Mouse (Mus musculus): ENCODE results near the gene Vwa7.
"Not testable (repeated sequence)": the region's sequence is repeated elsewhere in the genome, so short reads cannot be mapped to it uniquely, and the experiment has no call there.

Vwa7 gene

DNA sequence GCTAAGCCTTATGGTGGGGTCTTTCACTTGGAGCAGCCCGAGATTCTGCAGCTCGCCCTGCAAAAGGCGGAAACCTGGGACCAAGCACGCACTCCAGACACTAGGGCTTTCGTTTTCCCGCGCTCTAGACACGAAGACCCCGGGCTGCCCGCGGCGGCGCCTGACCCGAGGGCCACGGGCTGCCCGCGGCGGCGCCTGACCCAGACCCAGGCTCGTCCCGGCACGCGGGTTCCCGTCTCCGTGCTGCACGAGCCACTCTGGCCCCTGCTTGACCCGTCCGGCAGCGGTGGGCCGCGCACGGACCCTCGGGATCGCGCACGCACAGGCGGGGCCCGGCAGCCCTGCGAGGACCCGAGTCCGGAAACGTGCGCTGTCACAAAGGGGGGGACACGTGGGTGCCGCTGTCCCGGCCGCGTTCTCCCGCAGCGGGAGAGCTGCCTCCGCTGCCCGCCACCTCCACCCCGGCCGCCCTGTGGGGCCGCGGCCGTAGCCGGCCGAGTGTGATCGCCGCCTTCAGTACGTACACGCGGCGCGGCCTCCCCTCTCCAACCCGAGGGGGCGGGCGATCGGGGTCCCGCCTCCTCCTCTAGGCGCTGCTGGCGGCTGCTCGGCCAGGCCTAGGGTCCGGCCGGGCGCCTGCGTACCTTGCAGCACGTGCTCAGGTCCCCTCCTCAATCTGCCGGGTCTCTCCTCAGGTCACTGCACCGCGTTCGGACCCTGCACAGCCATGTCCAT lies 15.5 kb upstream of the Vwa7 start, which contains the start of gene Vars:
Gene Vars, plus strand, starts transcription at position 271 of the 735 bp plus-strand sequence.
- peak; percentile 87 to 89 for DNase-seq (ENCODE audit: low spot score in 2 of 2)

DNA sequence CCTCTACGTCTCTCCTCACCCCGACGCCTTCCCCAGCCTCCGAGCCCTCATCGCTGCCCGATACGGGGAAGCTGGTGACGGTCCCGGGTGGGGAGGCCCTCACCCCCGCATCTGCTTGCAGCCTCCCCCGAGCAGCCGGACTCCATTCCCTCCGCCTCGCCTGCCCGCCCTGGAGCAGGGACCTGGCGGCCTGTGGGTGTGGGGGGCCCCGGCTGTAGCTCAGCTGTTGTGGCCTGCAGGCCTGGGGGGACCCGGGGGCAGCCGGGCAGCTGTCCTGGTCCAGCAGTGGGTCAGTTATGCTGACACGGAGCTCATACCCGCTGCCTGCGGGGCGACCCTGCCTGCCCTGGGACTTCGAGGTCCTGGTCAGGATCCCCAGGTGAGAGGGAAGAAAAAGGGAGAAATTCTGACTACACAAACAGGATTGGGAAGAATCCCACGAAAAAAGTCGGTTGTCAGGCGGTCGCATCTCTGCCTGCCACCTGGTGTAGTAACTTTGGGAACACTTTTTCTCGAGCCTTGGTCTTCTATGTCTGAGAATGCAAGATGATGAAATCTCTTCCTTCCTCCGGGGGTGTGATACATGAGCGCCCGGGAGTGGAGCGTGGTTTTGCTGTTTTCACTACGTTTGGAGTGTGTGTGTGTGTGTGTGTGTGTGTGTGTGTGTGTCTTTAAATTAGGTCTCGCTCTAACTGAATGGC lies 14.8 kb upstream of the Vwa7 start:
- no peak for DNase-seq (ENCODE audit: low spot score in 2 of 2)

DNA sequence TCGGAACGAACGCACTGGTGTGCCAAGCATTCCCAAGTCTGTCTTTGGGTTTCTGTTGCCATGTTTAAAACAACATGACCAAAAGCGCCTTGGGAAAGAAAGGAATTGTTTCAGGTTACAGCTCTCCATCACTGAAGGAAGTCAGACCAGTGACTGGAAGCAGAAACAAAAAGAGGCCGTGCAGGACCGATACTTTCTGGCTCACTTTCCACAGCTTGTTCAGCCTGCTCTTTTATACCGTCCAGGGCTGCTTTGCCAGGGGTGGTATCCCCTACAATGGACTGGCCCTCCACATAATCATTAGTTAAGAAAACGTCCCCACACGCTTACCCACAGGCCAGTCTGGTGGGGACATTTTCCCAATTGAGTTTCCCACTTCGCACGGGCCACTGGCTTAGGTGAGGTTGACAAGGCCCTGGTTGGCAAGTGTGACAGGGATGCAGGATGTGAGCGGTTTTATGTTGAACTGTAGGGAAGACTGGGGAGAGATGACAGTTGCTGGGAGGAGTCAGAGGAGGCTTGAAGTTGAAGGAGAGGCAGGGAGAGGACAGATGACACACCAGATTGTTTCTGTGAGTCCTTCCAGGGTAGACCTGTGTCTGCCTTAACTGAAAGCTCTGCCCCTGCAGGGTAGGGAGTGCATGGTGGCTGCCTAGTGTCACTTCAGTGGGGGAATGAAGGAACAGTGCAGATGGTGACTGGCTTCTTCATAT lies 14.1 kb upstream of the Vwa7 start:
- no peak for DNase-seq (ENCODE audit: low spot score in 2 of 2)

DNA sequence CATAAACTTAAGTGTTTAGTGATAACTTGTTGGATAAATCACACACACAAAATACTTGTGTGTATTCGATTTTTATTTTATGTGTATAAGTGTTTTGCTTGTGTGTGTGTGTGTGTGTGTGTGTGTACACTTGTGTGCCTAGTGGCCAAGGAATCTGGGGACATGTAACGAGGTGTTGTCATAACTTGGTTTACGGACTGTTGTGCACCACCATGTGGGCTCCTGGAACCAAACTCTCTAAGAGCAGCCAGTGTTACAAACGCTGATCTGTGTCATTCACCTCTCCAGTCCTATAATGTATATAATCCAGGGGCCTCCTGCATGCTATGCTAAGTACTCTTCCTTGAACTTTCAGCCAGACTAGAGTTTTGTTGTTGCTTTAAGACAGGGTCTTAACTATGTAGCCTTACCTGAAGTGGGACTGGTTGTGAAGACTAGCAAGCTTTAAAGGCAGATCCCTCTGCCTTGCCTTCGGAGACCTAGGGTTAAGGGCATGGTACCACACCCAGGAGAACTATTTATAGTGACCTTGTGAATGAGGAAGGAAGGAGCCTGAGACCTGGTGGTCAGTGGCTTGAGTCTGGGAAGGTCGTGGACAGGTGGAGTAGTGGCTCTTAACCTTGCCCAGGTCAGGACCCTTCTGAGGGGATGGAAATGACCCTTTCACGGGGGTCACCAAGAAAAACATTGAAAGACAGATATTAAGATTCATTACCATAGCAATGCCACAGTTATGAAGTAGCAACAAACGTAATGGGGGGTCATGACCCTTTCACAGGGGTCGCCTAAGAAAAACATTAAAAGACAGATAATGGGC lies 13.1 kb upstream of the Vwa7 start:
- DNase-seq (ENCODE audit: low spot score in 2 of 2): no peak

DNA sequence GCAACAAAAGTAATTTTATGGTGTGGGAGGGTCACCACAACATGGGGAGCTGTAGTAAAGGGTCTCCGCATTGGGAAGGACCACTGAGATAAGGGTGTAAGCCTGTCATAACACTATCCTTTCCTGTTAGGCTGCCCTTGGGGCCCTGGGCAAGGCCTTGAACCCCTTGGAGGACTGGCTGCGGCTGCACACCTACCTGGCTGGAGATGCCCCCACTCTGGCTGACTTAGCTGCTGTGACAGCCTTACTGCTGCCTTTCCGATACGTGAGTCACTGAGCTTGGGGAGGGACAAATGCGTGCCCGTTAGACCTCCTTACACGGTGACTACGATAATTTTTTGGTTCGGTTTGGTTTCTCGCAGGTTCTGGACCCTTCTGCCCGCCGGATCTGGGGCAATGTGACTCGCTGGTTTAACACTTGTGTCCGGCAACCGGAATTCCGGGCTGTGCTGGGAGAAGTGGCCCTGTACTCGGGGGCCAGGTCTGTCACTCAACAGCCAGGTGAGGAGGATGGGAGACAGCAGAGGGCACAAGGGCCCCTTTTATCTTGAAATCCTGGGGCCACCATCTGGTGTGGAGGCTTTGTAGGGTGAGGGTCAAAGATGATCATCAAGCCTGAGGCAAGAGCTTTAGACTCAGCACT lies 12.2 kb upstream of the Vwa7 start:
- peak in 1 of 2 experiments; percentile 57 for DNase-seq (ENCODE audit: low spot score in 2 of 2)

DNA sequence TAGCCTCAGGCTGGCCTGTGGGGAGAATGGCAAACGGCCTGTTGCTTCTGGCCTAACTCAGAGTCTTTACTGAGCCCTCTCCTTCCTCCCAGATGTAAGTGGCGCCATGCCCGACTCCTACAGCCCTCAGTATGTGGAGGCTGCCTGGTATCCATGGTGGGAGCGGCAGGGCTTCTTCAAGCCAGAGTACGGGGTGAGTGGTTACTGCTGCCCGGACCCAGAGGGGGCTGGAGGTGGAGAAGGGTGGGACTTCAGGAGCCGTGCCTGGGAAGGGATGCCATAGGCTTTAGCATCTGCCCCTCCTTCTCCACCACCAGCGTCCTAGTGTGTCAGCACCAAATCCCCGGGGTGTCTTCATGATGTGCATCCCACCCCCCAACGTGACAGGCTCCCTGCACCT lies 11.2 kb upstream of the Vwa7 start:
- DNase-seq (ENCODE audit: low spot score in 2 of 2): peak in 1 of 2 experiments; percentile 58

DNA sequence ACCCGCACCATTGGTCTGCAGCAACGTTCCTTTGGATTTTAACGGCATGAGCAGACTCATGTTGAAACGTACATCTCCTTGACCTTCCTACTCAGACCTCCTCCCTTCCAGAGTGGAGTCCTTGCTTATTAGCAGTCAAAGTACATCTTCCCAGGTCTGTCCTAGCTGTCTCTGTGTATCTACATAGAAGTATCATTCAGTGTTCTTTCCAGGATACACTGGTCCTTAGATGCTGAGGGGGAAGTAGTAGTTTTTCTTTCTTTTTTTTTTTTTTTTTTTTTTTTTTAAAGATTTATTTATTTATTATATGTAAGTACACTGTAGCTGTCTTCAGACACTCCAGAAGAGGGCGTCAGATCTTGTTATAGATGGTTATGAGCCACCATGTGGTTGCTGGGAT lies 10.5 kb upstream of the Vwa7 start:
- DNase-seq (ENCODE audit: low spot score in 2 of 2): not testable (repeated sequence)

DNA sequence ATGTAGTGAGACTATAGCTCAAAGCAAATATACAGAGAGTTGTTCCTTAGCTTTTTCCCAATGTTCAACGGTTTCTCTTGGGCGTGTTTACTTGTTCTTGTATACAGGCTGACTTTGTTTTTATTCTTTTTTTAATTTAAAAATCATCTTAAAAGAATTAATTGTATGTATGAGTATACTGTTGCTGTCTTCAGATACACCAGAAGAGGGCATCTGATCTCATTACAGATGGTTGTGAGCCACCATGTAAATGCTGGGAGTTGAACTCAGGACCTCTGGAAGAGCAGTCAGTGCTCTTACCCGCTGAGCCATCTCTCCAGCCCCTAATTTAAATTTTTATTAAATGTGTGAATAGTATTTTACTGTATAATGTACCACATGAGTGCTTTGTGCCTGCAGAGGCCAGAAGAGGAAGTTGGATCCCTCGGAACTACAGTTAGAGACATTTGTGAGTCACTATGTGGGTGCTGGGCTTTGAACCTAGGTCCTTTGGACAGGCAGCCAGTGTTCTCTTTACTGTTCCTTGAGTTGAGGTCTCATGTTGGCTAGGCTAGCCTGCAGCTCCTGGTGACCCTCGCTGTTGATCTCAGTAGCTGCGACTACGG lies 8.9 kb upstream of the Vwa7 start:
- DNase-seq (ENCODE audit: low spot score in 2 of 2): no peak

DNA sequence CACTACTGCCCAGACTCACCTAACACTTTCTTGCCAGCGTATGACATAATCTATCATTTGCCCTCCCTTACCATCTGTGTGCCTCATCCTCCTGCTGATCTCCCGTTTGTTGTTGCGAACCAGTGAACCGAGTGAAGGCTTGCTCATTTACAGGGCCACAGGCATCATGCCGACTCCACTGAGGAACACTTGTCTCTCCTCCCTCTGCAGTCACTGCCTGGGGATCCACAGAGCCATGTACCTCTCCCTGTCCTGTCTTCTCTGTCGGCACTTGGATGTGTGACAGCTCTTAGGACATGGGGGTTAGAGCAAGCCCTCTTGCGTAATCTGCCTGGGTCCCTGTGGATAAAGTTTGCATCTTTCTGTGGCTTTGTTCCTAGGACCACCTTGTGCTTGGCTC lies 6.8 kb upstream of the Vwa7 start:
- no peak for DNase-seq (ENCODE audit: low spot score in 2 of 2)

DNA sequence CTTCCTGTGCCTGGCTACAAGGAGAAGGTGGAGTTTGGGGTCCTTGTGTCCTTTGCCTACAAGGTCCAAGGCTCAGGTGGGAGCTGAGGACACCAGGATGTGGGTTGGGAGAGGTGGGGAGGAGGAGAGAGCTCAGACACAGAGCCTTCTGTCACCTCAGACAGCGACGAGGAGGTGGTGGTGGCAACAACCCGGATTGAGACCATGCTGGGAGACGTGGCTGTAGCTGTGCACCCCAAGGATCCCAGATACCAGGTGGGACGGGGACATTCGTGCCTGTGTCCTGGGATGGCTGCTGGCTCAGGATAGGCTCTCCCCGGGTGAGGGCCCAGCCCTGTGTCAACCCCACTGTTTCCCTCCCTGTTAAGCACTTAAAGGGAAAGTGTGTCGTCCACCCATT lies 4.9 kb upstream of the Vwa7 start:
- DNase-seq (ENCODE audit: low spot score in 2 of 2): peak in 1 of 2 experiments; percentile 57

DNA sequence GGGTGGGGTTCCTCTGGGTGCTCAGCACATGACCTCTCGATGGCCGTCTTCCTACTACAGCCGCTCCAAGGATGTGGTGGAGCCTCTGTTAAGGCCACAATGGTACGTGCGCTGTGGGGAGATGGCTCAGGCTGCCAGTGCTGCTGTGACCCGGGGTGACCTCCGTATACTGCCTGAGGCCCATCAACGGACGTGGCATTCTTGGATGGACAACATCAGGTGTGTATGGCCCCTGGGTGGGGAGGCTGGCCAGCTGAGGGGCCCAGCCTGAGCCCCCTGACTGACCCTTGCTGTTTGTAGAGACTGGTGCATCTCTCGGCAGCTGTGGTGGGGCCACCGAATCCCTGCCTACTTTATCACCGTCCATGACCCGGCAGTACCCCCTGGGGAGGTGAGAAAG lies 3.9 kb upstream of the Vwa7 start:
- no peak for DNase-seq (ENCODE audit: low spot score in 2 of 2)

DNA sequence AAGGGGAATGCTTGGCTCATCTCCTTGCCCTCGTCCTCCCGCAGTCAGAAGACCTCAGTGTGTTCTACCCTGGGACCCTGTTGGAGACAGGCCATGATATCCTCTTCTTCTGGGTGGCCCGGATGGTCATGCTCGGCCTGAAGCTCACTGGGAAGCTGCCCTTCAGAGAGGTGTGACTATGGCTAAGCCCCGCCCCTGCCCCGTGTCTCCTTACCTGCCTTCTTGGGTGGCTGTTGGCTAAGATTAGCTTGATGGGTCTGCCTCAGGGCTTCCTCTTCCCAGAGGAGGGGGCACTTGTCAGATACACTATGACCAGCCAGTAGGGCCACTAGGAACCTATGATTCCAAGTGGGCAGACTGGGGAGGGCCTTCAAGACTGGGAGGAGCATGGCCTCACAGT lies 3.2 kb upstream of the Vwa7 start:
- DNase-seq (ENCODE audit: low spot score in 2 of 2): no peak

DNA sequence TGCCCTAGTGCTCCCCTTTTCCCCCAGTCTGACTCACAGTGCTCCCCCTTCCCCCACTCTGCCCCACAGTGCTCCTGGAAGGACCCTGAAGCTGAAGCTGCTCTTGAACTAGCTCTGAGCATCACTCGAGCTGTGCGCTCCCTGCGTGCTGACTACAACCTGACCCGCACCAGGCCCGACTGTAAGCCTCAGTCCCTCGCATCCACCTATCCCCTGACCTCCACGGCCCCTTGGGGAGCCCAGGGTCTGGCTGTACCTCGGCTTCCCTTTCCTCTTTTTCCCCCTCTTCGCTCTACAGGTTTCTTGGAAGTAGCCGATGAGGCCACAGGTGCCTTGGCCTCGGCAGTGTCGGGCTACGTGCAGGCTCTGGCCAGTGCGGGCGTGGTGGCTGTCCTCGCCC lies 1.1 kb upstream of the Vwa7 start:
- no peak for DNase-seq (ENCODE audit: low spot score in 2 of 2)

DNA sequence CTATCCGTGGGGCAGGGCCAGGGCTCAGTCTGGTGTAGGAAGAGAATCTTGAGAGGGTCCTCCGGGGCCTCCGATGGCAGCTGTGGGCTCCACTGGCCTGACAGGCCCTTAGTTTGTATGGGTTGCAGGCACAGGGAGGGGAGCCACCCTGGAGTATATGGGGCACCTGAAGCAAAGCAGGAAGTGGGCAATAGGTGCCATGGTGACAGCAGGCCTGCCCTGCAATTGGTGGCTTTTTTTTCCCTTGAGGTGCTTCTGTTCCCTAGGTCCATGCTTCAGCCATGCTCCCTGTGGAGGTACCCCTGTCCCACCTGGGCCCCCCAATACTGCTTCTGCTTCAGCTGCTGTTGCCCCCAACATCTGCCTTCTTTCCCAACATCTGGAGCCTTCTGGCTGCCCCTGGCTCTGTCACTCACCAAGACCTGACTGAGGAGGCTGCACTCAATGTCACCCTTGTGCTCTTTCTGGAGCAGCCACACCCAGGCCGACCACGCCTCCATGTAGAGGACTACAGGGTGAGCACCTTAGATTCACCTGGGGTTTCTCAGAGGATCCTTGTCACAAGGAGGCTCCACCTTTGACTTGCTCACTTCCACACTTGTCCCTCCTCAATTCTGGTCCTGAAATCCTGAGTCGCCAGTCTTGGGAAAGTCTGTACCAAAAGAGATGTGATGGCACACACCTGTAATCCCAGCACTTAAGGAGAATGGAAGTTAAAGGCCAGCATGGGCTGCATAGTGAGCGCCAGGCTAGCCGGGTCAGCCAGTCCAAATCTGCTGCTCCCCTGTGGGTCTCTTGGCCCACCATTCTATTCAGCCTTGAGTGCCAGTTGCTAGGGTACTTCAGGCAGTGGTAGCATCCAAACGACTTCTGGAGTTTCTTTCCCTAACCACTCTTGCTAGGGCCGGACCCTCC lies 669 bp downstream of the Vwa7 start:
- no peak for DNase-seq (ENCODE audit: low spot score in 2 of 2)

DNA sequence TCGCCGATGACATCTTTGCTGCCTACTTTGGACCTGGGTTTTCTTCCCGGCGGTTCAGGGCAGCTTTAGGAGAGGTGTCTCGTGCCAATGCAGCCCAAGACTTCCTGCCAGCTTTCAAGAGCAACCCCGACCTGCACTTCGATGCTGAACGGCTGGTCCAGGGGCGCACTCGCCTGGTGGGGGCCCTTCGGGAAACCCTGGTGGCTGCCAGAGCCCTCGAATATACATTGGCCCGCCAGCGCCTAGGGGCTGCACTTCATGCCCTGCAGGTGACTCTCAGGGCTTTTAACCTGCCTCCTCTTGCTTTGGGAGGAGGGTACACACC lies 1.3 kb downstream of the Vwa7 start:
- no peak for DNase-seq (ENCODE audit: low spot score in 2 of 2)

DNA sequence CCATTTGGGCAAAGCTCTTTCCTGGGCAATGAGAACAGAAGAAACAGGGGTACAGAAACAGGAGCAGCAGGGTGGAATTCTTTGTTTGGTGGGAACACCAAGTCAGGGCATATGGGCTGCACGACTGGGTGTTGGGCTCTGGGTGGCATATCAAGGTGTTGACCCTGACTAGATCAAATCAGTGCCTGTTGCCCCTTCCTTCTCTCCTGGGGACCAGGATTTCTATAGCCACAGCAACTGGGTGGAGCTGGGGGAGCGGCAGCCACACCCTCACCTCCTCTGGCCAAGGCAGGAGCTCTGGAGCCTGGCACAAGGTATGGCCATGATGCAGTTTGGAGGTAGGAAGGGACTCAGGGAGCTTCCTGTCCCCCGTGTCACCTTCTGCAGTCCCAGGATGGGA lies 1.8 kb downstream of the Vwa7 start:
- DNase-seq (ENCODE audit: low spot score in 2 of 2): no peak

DNA sequence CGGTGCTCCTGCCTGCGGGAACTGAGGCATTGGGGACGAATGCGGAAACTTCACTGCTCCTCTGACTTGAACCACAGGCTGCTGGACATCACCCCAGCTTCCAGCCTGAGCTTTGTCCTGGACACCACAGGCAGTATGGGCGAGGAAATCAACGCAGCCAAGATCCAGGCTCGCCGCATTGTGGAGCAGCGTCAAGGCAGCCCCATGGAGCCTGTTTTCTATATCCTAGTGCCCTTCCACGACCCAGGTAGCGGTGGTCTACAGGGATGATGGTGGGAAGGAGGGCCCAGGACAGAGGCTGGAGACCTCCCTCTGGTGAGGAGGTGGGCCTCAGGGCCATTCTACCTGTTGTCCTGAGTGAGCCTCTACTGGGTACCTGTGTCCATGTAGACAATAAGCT lies 3.5 kb downstream of the Vwa7 start:
- no peak for DNase-seq (ENCODE audit: low spot score in 2 of 2)

DNA sequence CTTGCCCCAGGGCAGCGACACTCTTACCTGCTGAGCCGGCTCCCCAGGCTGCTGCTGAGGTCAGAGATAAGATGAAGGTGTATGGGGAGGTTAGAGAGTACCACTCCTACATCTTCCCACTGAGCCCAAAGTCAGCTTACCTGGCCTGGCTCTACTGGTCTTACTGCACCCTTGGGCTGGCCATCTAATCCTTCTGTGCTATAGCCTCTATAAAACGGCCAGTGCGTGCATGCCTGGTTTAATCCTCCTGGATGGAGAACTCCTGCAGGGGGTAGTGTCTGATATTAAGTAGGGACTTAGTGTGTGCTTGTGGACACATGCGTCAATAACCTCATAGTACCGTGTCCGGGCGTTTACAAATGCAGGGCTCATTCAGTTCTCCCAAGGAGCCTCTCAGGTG lies 4.2 kb downstream of the Vwa7 start:
- no peak for DNase-seq (ENCODE audit: low spot score in 2 of 2)

DNA sequence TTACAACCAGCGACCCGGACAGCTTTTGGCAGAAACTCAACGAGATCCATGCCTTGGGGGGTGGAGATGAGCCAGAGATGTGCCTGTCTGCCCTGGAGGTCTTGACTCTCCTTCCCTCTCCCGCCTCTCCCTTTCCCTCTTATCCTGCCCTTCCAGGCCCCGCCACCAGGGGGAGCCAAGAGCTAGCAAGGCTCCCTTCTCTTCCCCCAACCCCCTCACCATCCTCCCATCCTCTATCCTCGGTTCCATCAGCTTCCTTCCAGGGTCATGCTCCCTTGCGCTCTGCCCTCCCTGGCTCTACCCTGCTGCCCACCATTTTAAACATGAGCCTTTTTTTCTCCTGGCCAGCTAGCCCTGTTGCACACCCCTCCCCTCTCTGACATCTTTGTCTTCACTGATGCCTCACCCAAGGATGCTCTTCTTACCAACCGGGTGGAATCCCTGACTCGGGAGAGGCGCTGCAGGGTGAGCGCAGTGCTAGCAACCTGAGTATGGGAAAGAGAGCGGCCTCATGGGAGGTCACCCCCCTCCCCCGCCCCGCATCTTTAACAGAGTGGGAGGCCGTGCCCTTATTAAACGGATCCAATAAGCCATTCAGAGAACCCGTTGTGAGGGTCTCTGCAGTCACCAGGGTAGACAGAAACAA lies 4.9 kb downstream of the Vwa7 start:
- DNase-seq (ENCODE audit: low spot score in 2 of 2): peak; percentile 79 to 94

All from urinary bladder, postnatal 4 days (tissue).